Mouse (Mus musculus): ENCODE results near the gene Dner. TPM values are rescaled to one million over a fixed set of nuclear protein-coding genes. Genes with fewer than 3 reads are reported as not detected.

Dner gene
- 1.6 and 1.7 TPM in 2 replicates for polyA plus RNA-seq (2015; fragmentation: Nextera tagmentation; extraction: Ambion mirVana)

DNA sequence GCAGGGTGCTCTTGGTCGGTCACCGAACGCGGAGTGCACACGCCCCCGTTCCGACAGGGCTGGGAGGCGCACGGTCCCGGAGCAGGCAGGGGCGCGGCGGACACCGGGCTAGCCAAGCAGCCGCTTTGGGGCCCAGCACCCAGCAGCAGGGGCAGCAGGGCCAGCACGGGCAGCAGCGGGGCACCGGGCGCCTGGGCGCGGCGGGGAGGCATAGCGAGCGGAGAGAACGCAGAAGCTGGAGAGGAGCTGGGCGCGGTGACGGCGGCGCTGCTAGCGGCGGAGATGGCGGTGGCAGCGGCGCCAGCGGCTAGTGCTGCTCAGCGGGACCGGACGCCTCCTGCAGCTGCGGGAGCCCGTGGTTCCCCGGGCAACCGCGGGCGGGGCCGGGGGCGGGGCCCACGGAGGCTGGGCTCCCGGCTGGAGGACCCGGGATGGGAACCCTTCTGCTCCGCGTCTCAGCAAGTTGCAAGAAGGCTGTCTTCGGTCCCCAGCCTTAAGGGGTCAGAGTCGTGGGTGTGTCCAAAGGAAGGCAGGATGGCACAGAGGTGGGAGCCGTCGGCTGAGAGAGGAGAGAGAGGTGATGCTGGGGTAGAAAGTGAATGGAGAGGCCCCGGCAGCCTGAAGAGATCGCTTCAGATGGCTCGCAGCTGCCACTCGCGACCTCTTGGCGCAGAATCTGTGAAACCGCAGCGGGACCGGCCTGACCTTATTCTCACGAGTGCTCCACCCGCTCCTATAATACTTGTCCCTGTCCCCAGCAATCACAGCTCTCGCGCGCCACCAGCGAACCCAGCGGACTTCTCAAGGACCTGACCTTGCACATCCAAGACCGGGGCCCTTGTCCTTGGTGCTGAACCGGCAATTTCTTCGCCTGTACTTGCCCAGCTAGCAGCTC lies at the start of gene Dner:
TSS of gene Dner (minus strand) at position 705 of the 895 bp plus-strand sequence.
- Histone ChIP-seq H3K36me3 (no peaks in the 10 kb centered on the region), H3K9ac (no peak within 1 kb of the TSS), H3K4me2 (peak within 1 kb of the TSS; percentile 86), H3K4me1 (peaks cover 12% of the 10 kb centered on the region), H3K4me3 (peak within 1 kb of the TSS; percentile 42), H3K27me3 (peaks cover 20% of the 10 kb centered on the region), H3K9me3 (no peaks in the 10 kb centered on the region), H3K27ac (no peak within 1 kb of the TSS)
- ATAC-seq (ENCODE audit: borderline replicate concordance, extremely low read depth, low FRiP score, low TSS enrichment) = peak; percentile 92
- WGBS = under 1% methylated on average over 73 of the region's 75 CpGs

GRCm38 (mm10) chr1:84742156-84742555 lies 46.1 kb upstream of the Dner start:
- H3K27me3 ChIP-seq = no peaks in the 10 kb centered on the region
- no peak overlapping the region for H3K27ac ChIP-seq
- ATAC-seq (ENCODE audit: borderline replicate concordance, extremely low read depth, low FRiP score, low TSS enrichment) = no peak
- H3K36me3 ChIP-seq = peaks cover 52% of the 10 kb centered on the region
- H3K4me1 ChIP-seq = no peaks in the 10 kb centered on the region
- H3K4me2 ChIP-seq = no peak overlapping the region
- 83% methylated on average over 3 of the region's 3 CpGs for WGBS
- no peak overlapping the region for H3K9ac ChIP-seq
- no peak overlapping the region for H3K4me3 ChIP-seq
- H3K9me3 ChIP-seq = no peaks in the 10 kb centered on the region

GRCm38 (mm10) chr1:84740080-84740479 lies 44.1 kb upstream of the Dner start:
- no peak overlapping the region for H3K4me2 ChIP-seq
- no peak for ATAC-seq (ENCODE audit: borderline replicate concordance, extremely low read depth, low FRiP score, low TSS enrichment)
- H3K36me3 ChIP-seq = peaks cover 55% of the 10 kb centered on the region
- no peaks in the 10 kb centered on the region for H3K27me3 ChIP-seq
- no peaks in the 10 kb centered on the region for H3K4me1 ChIP-seq
- no peak overlapping the region for H3K27ac ChIP-seq
- H3K9ac ChIP-seq = no peak overlapping the region
- no peaks in the 10 kb centered on the region for H3K9me3 ChIP-seq
- no peak overlapping the region for H3K4me3 ChIP-seq
- WGBS = 70% methylated on average over 1 of the region's 1 CpGs

DNA sequence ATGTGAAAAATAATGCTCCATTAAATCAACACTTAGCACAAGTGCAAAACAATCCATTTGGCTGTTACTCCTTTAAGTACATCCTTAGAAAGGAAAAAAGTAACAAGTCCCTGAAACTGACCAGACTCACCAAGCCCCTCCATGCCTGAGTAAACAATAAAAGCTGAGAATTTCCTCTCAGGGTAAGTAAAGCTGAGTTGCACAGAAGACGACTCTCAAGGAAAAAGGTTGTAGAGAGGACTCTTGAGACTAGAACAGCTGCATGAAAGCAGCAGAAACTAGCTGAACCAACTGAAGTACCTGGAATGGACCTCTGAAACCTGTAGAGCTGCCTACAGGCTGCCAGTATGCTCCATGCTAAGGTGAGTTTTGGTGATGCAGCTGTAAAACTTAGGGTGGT lies 41.1 kb upstream of the Dner start:
- no peaks in the 10 kb centered on the region for H3K4me1 ChIP-seq
- H3K4me3 ChIP-seq = no peak overlapping the region
- no peak overlapping the region for H3K4me2 ChIP-seq
- WGBS = 55% methylated on average over 1 of the region's 1 CpGs
- no peak overlapping the region for H3K27ac ChIP-seq
- H3K9ac ChIP-seq = no peak overlapping the region
- no peaks in the 10 kb centered on the region for H3K27me3 ChIP-seq
- H3K9me3 ChIP-seq = no peaks in the 10 kb centered on the region
- H3K36me3 ChIP-seq = peaks cover 52% of the 10 kb centered on the region
- no peak for ATAC-seq (ENCODE audit: borderline replicate concordance, extremely low read depth, low FRiP score, low TSS enrichment)

DNA sequence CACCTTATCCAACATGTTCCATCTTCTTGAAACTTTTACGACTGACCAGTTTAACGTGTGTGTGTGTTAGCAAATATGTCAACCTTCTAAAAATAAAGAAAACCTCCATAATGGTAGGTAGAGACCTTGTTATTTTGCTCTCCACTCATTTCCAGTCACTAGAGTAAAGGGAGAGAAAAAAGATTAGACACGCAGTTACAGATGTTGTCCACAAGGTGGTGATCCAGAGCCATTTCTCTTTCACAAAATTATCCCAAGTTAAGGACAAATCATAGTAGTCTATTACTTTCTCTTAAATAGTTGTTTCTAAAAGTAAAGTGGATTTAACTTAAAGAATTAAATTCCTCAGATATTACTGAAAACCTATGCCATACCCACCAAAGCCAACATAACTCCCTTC lies 37.8 kb upstream of the Dner start:
- H3K27ac ChIP-seq = no peak overlapping the region
- H3K4me2 ChIP-seq = no peak overlapping the region
- H3K9me3 ChIP-seq = no peaks in the 10 kb centered on the region
- no peak overlapping the region for H3K9ac ChIP-seq
- H3K4me1 ChIP-seq = no peaks in the 10 kb centered on the region
- peaks cover 51% of the 10 kb centered on the region for H3K36me3 ChIP-seq
- ATAC-seq (ENCODE audit: borderline replicate concordance, extremely low read depth, low FRiP score, low TSS enrichment) = no peak
- no peaks in the 10 kb centered on the region for H3K27me3 ChIP-seq
- 62% methylated on average over 3 of the region's 3 CpGs for WGBS
- H3K4me3 ChIP-seq = no peak overlapping the region

DNA sequence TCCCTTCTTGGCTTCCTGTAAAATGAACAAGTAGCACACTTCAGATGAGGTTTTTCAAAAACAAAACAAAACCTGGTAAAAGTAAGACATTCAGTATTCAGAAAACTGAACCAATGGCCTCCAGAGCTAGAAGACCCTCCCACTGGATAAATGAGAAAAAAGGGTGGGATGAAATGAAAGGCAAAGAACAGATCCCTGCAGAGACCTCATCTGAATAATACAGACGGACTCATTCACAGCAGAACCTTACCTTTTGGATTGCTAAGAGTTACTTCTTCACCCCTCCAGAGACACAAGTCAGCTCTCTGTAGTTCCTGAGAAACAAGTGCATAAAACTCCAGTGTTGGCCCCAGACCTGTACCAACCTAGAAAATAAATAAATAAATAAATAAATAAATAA lies 35.7 kb upstream of the Dner start:
- no peak overlapping the region for H3K9ac ChIP-seq
- H3K27me3 ChIP-seq = no peaks in the 10 kb centered on the region
- H3K9me3 ChIP-seq = no peaks in the 10 kb centered on the region
- no peak overlapping the region for H3K4me2 ChIP-seq
- peaks cover 49% of the 10 kb centered on the region for H3K36me3 ChIP-seq
- no peak overlapping the region for H3K4me3 ChIP-seq
- H3K27ac ChIP-seq = no peak overlapping the region
- no peak for ATAC-seq (ENCODE audit: borderline replicate concordance, extremely low read depth, low FRiP score, low TSS enrichment)
- H3K4me1 ChIP-seq = no peaks in the 10 kb centered on the region
- WGBS = 78% methylated on average over 1 of the region's 1 CpGs

DNA sequence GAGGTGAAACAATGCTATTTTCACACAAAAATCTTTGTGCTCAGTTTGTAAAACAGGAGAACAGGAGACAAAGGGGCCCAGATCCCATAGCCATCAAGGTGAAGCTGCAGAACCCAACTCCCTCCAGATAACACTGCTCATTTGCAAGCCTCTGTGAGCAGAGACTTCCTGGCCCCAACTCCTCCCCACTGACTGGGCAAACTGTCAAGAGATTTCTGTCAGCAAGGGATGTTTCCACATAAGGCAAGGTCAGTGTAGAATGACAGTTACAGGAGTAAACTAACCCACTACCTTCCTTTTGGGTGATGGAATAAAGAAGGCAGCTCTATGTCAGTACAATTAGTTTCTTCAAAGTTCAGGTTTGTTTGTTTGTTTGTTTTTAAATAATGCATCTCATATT lies 26.8 kb upstream of the Dner start:
- H3K36me3 ChIP-seq = peaks cover 39% of the 10 kb centered on the region
- H3K27me3 ChIP-seq = no peaks in the 10 kb centered on the region
- H3K27ac ChIP-seq = no peak overlapping the region
- H3K4me3 ChIP-seq = no peak overlapping the region
- no peaks in the 10 kb centered on the region for H3K9me3 ChIP-seq
- H3K4me1 ChIP-seq = no peaks in the 10 kb centered on the region
- H3K9ac ChIP-seq = no peak overlapping the region
- ATAC-seq (ENCODE audit: borderline replicate concordance, extremely low read depth, low FRiP score, low TSS enrichment) = no peak
- H3K4me2 ChIP-seq = no peak overlapping the region

DNA sequence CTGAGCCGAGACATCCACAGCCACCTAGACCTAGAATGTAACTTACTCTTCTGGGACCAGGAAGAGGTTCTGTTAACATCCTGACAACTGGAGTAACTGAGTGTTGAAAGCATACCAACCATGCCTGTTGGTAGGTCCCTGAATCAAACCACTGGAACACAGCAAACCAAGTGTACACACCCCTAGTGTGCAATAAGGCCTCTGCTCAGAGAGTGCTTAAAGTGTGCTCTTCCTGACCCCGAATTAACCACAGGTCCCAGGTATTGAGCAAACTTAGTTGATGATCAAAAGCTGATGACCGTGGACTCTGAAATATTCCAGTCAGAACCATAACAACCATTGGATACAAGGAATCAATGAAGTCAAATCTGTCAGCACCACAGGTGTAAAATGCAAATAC lies 26.4 kb upstream of the Dner start:
- H3K9ac ChIP-seq = no peak overlapping the region
- no peak overlapping the region for H3K4me3 ChIP-seq
- H3K4me1 ChIP-seq = no peaks in the 10 kb centered on the region
- H3K27me3 ChIP-seq = no peaks in the 10 kb centered on the region
- H3K36me3 ChIP-seq = peaks cover 35% of the 10 kb centered on the region
- 87% methylated on average over 3 of the region's 3 CpGs for whole genome bisulfite sequencing
- ATAC-seq (ENCODE audit: borderline replicate concordance, extremely low read depth, low FRiP score, low TSS enrichment) = no peak
- H3K27ac ChIP-seq = no peak overlapping the region
- no peak overlapping the region for H3K4me2 ChIP-seq
- no peaks in the 10 kb centered on the region for H3K9me3 ChIP-seq

- WGBS = 87% methylated on average over 3 of the region's 3 CpGs
These were observed 25.9 kb upstream of the Dner start for GRCm38 (mm10) chr1:84721942-84722341.

DNA sequence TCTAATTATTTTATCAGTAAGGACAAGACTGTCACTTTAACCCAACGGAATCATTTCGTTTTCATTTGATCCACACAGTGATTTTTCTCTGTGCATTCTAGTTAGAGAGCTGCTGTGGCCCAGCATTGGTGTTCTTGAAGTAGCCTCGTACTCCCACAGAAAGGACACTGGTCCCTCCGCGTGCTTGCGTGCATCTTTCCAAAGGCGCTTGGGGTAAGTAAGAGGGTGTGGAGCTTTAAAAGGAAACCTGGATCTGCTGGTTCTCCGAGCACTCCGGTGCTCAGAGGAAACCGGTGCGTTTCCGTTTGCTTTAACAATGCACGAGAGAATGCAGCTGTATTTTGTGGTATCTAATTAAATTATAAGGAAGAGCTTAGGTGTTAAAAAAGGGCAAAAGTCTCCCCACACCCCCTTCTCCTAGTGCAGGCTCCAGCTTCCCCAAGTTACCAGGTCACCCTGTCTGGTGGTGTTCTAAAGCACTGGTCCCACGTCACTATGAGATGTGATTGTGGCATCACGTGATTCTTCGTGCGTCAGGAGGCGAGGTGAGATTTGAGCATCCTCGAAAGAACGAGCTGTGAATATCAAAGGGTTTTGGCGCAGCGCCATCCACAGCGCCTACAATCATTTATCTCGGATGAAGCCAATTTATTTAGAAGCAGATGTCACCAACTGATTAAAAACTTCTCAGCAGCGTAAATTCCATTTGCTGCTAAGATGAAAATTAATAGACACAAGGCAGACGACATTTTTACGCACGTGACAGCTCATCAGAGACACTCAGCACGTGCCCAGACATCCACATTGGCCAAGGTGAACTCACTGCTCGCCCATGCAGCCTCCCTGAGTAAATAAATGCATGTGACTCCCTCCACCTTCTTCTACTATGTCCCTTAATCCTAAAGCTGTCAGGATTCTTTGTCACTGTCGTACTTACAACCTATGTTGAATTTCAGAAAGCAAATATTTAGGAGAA lies 14.1 kb upstream of the Dner start:
- no peak for ATAC-seq (ENCODE audit: borderline replicate concordance, extremely low read depth, low FRiP score, low TSS enrichment)
- 10% methylated on average over 31 of the region's 31 CpGs for WGBS
- no peaks in the 10 kb centered on the region for H3K4me1 ChIP-seq
- peak overlapping the region; percentile 35 for H3K4me2 ChIP-seq
- H3K27ac ChIP-seq = no peak overlapping the region
- no peaks in the 10 kb centered on the region for H3K9me3 ChIP-seq
- H3K36me3 ChIP-seq = no peaks in the 10 kb centered on the region
- H3K9ac ChIP-seq = no peak overlapping the region
- no peaks in the 10 kb centered on the region; the same call in 1 of the 2 replicates for H3K27me3 ChIP-seq
- H3K4me3 ChIP-seq = peak overlapping the region; percentile 6; the same call in 1 of the 2 replicates

More at GRCm38 (mm10) chr1:84721942-84722341, 25.9 kb upstream of the Dner start:
- no peaks in the 10 kb centered on the region for H3K4me1 ChIP-seq
- no peak overlapping the region for H3K9ac ChIP-seq
- ATAC-seq (ENCODE audit: borderline replicate concordance, extremely low read depth, low FRiP score, low TSS enrichment) = no peak
- H3K27ac ChIP-seq = no peak overlapping the region
- H3K9me3 ChIP-seq = no peaks in the 10 kb centered on the region
- no peak overlapping the region for H3K4me2 ChIP-seq
- H3K36me3 ChIP-seq = peaks cover 35% of the 10 kb centered on the region
- H3K4me3 ChIP-seq = no peak overlapping the region
- H3K27me3 ChIP-seq = no peaks in the 10 kb centered on the region

DNA sequence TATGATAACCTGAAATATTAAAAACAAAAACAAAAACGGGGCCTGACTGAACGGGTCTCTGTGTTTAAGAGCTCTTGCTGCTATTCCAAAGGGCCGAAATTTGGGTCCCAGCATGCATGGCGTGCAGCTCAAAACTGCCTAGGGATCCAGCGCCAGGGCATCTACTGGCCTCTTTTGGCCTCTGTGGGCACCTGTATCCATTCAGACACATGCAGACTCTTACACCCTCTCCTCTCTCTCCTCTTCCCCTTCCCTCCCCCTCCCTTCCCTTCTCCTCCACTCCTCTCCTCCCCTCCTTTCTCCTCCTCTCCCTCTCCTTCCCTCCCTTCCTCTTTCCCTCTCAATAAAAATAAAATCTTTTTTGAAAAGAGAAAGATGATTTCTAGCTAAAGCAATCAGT lies 13.4 kb upstream of the Dner start:
- H3K9me3 ChIP-seq = no peaks in the 10 kb centered on the region
- 37% methylated on average over 5 of the region's 5 CpGs for WGBS
- no peak for ATAC-seq (ENCODE audit: borderline replicate concordance, extremely low read depth, low FRiP score, low TSS enrichment)
- H3K27ac ChIP-seq = no peak overlapping the region
- H3K36me3 ChIP-seq = no peaks in the 10 kb centered on the region
- peak overlapping the region; percentile 35; the same call in 1 of the 2 replicates for H3K4me2 ChIP-seq
- no peaks in the 10 kb centered on the region; the same call in 1 of the 2 replicates for H3K27me3 ChIP-seq
- H3K4me3 ChIP-seq = no peak overlapping the region
- no peaks in the 10 kb centered on the region for H3K4me1 ChIP-seq
- H3K9ac ChIP-seq = no peak overlapping the region

DNA sequence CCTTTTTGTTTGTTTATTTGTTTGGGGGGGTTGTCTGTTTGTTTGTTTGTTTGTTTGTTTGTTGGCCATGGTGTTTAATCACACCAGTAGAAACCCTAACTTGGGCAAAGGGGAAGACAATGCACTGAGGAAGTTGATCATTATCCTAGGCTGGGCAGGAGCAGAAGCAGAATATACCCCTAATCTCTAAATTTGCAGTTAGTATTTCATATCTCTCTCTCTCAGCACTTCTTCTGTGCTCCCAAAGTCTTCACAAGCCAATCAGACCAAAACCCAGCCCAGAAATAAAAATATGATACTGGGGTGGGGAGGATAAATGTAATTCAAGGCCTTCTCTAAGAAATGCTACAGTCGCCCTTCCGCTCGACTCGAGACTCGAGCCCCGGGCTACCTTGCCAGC lies 4.2 kb upstream of the Dner start:
- H3K4me3 ChIP-seq = no peak overlapping the region
- no peaks in the 10 kb centered on the region for H3K9me3 ChIP-seq
- no peaks in the 10 kb centered on the region for H3K36me3 ChIP-seq
- H3K9ac ChIP-seq = no peak overlapping the region
- H3K4me2 ChIP-seq = no peak overlapping the region
- H3K27me3 ChIP-seq = peaks cover 12% of the 10 kb centered on the region
- ATAC-seq (ENCODE audit: borderline replicate concordance, extremely low read depth, low FRiP score, low TSS enrichment) = no peak
- H3K4me1 ChIP-seq = peaks cover 8% of the 10 kb centered on the region
- H3K27ac ChIP-seq = no peak overlapping the region
- 93% methylated on average over 6 of the region's 6 CpGs for WGBS

Measured in lung, embryonic 15.5 days (tissue).